Mouse (Mus musculus) intestine, embryonic 16.5 days (tissue): ENCODE data around the gene Vmn1r14. TPM values are rescaled to one million over a fixed set of nuclear protein-coding genes. Genes with fewer than 3 reads are reported as not detected.

Experiments used
- polyA plus RNA-seq: library from polyadenylated mRNA; unstranded; fragments of >200 nt; fragmentation: Nextera tagmentation; extraction: Ambion mirVana; gene quantifications from 2 replicates; pipeline ENCODE4 v1.2.1, GENCODE M21; 2015

Vmn1r14 gene
- polyA plus RNA-seq, 1 experiment from 2014 or later: not detected

Other genes with a start within 250 kb of the Vmn1r14 start
- gene Vmn1r6, start 234.4 kb upstream of the Vmn1r14 start, polyA plus RNA-seq: not detected in 2 replicates
- gene Vmn1r7, start 206.4 kb upstream of the Vmn1r14 start, polyA plus RNA-seq: not detected in 2 replicates
- not detected in 2 replicates for gene Vmn1r8, start 199.4 kb upstream of the Vmn1r14 start, polyA plus RNA-seq
- not detected in 2 replicates for gene Vmn1r9, start 164.9 kb upstream of the Vmn1r14 start, polyA plus RNA-seq
- not detected in 2 replicates for gene Vmn1r10, start 122.2 kb upstream of the Vmn1r14 start, polyA plus RNA-seq
- gene Vmn1r11, start 98.2 kb upstream of the Vmn1r14 start, polyA plus RNA-seq: not detected in 2 replicates
- not detected in 2 replicates for gene Vmn1r12, start 74.8 kb upstream of the Vmn1r14 start, polyA plus RNA-seq
- not detected in 2 replicates for gene Vmn1r13, start 28.4 kb upstream of the Vmn1r14 start, polyA plus RNA-seq
- not detected in 2 replicates for gene Vmn1r15, start 26.3 kb downstream of the Vmn1r14 start, polyA plus RNA-seq
- not detected in 2 replicates for gene Vmn1r16, start 97.8 kb downstream of the Vmn1r14 start, polyA plus RNA-seq
- gene Vmn1r17, start 132.0 kb downstream of the Vmn1r14 start, polyA plus RNA-seq: not detected in 2 replicates
- not detected in 2 replicates for gene Vmn1r18, start 164.1 kb downstream of the Vmn1r14 start, polyA plus RNA-seq
- gene Vmn1r19, start 172.1 kb downstream of the Vmn1r14 start, polyA plus RNA-seq: not detected in 2 replicates
- not detected in 2 replicates for gene Vmn1r20, start 197.2 kb downstream of the Vmn1r14 start, polyA plus RNA-seq